Mouse (Mus musculus) gastrocnemius, postnatal 10 days (tissue): ENCODE results near the gene Btbd35f3. TPM values are rescaled to one million over a fixed set of nuclear protein-coding genes. Genes with fewer than 3 reads are reported as not detected.
"Not testable (repeated sequence)": the region's sequence is repeated elsewhere in the genome, so short reads cannot be mapped to it uniquely, and the experiment has no call there.

Source experiments
- DNase-seq: peaks from one replicate; pipeline ENCODE4 v3.0.0; 2021; ENCODE audit warnings: mixed read lengths
- long read RNA-seq, 2 experiments: library from polyadenylated mRNA; stranded (forward); transcript quantifications; one replicate each; pipeline ENCODE4 v2.0.0; 2021
- total RNA-seq, 2 experiments: library from RNA; stranded (reverse); gene quantifications; 2 replicates each; pipeline ENCODE4 v1.2.3; 2021

The Btbd35f3 gene
- total RNA-seq = not detected
- long read RNA-seq, experiment 1 = 0 reads
- long read RNA-seq, experiment 2 = 0 reads

DNA sequence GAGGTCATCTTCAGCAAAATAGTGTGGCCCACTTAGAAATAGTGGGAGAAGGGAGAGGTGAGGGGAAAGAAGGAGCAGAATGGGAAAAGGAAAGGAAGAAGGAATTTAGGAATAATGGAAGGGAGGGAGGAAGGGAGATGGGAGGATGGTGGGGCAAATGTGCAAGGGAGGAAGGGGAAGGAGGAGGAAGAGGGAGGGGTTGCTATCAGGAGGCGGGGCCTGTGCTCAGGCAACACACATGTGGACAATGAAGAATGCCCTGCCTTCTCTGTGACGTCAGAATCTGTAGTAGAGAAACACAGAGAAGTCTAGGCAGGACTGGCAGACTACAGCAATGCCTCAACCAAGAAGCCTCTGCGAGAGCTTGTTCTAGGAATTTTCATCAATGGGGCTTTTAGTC is at the start of gene Btbd35f3:
Btbd35f3 (plus strand) TSS at position 301 of the 400 bp plus-strand sequence.
- not testable (repeated sequence) for DNase-seq

Other genes with a start within 250 kb of the Btbd35f3 start
- not detected for gene Btbd35f16, start 80.7 kb upstream of the Btbd35f3 start, total RNA-seq
- gene Btbd35f28, start 158.9 kb downstream of the Btbd35f3 start, total RNA-seq = not detected